Mouse (Mus musculus) heart, adult 2 months (tissue): ENCODE data around the gene Nek2.

Experiments used
- CTCF ChIP-seq: fragments of 200-600 bp; IDR thresholded peaks from 2 replicates; pipeline ENCODE4 v1.8.1; 2022; ENCODE audit warnings: antibody characterized with exemption, mild to moderate bottlenecking, moderate library complexity
- EP300 ChIP-seq: fragments of 200-500 bp; IDR thresholded peaks from 2 replicates; pipeline ENCODE4 v1.6.1; 2011; ENCODE audit warnings: low read depth, low read length, control low read depth; ENCODE audit not compliant: insufficient read depth
- POLR2A ChIP-seq: fragments of 200-500 bp; IDR thresholded peaks from 2 replicates; pipeline ENCODE4 v1.6.1; 2011; ENCODE audit warnings: mild to moderate bottlenecking, low read depth, low read length, control low read depth; ENCODE audit not compliant: insufficient read depth

DNA sequence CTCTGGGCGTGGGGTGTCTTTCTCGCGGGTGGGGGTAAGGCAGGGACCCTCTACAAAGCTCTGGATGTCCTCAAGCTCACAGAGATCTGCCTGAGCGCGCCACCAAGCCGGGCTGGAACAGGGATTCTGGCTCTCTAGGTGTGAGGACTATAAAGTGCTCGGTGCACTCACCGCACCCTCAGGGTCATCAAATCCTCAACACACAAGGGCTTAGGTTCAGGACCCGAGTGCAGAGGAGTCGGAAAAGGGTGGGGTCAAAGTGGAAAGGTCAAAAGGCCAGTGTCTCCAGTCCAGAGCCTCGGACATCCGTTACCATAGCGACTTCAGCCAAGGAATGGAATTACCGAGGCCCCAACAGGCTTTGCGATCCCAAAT, 306 bp upstream of the Nek2 start:
- TF ChIP-seq CTCF = no peak
- no peak for TF ChIP-seq POLR2A
- TF ChIP-seq EP300 = no peak
